Mouse (Mus musculus) forebrain, embryonic 14.5 days (tissue): ENCODE measurements around the gene Eng. TPM values are rescaled to one million over a fixed set of nuclear protein-coding genes. Genes with fewer than 3 reads are reported as not detected.
A peak's percentile ranks its signal among the peaks of the same experiment; 100 is the strongest.

ENCODE experiments used
- ATAC-seq: fragments of 200-750 bp; cut with Nextera tagmentation; 2 replicates; pipeline ENCODE4 v1.8.0; 2017; ENCODE audit warnings: mild to moderate bottlenecking, moderate library complexity
- DNase-seq: peaks from one replicate; pipeline ENCODE4 v3.0.0-alpha.2; 2015; ENCODE audit warnings: low spot score
- H3K27ac ChIP-seq: fragments of 300-500 bp; sonication (generic); 2 replicates; pipeline ENCODE4 v1.5.1; 2014; ENCODE audit warnings: low read depth, mild to moderate bottlenecking, control low read depth, low read length, moderate library complexity
- H3K27me3 ChIP-seq: fragments of 300-500 bp; sonication (generic); replicated peaks from 2 replicates; pipeline ENCODE4 v1.6.1; 2014; ENCODE audit warnings: low read length, control low read depth, mixed read lengths; ENCODE audit not compliant: control insufficient read depth, insufficient read depth
- H3K36me3 ChIP-seq: fragments of 300-500 bp; sonication (generic); 2 replicates; pipeline ENCODE4 v1.6.1; 2014; ENCODE audit warnings: low read length, control low read depth; ENCODE audit not compliant: control insufficient read depth, insufficient read depth
- H3K4me1 ChIP-seq: fragments of 300-500 bp; sonication (generic); 2 replicates; pipeline ENCODE4 v1.6.1; 2014; ENCODE audit warnings: antibody characterized with exemption, low read length, control low read depth; ENCODE audit not compliant: control insufficient read depth, insufficient read depth
- H3K4me2 ChIP-seq: fragments of 300-500 bp; sonication (generic); 2 replicates; pipeline ENCODE4 v1.6.1; 2014; ENCODE audit warnings: mild to moderate bottlenecking, control low read depth, low read length
- H3K4me3 ChIP-seq: fragments of 300-500 bp; sonication (generic); 2 replicates; pipeline ENCODE4 v1.5.1; 2014; ENCODE audit warnings: low read depth, low read length, control low read depth
- H3K9ac ChIP-seq: fragments of 300-500 bp; sonication (generic); 2 replicates; pipeline ENCODE4 v1.6.1; 2014; ENCODE audit warnings: mild to moderate bottlenecking, low read length, control low read depth, moderate library complexity
- H3K9me3 ChIP-seq: fragments of 300-500 bp; sonication (generic); replicated peaks from 2 replicates; pipeline ENCODE4 v1.6.1; 2016; ENCODE audit warnings: low read length, control low read depth, mixed read lengths; ENCODE audit not compliant: control insufficient read depth
- WGBS: fragments of 180-500 bp; shearing (Covaris S2); extraction: QIAGEN DNeasy Blood & Tissue Kit; methylation state at CpG from one replicate; pipeline ENCODE4 v1.1.7; 2014; 5-methylcytosine and 5-hydroxymethylcytosine counted together
- polyA plus RNA-seq: library from polyadenylated mRNA; unstranded; fragments of >200 nt; fragmentation: Nextera tagmentation; extraction: Ambion mirVana; gene quantifications from 2 replicates; pipeline ENCODE4 v1.2.1, GENCODE M21; 2014

Eng gene
- polyA plus RNA-seq, 1 experiment from 2014 or later = 15.0 TPM

DNA sequence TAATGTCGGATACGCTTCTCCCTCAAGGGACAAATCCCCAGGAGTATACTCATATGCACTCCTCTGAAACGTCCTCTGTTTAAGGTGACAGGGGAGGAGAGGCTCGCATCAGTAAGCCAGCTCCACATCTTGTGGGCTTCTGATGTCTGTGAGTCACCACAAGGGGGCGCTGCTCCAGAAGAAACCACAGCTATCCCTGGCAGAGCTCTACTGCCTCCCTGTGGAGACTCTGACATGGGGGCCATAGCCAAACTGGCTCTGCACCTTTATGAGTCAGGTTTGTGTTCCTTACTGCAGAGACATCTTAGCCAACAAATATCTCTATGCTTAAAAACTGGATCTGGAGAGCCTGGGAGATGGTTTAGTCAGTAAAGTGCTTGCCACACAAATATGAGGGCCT, 43.0 kb downstream of the Eng start:
- WGBS = 19% methylated on average over 5 of the region's 5 CpGs
- DNase-seq (peak; percentile 90), ATAC-seq (no peak)
- Histone ChIP-seq H3K36me3 (peaks cover 28% of the 10 kb centered on the region), H3K4me1 (peaks cover 6% of the 10 kb centered on the region; the same call in 1 of the 2 replicates), H3K27ac (no peak overlapping the region), H3K4me3 (no peak overlapping the region), H3K9ac (no peak overlapping the region), H3K4me2 (no peak overlapping the region), H3K27me3 (no peaks in the 10 kb centered on the region), H3K9me3 (no peaks in the 10 kb centered on the region)

DNA sequence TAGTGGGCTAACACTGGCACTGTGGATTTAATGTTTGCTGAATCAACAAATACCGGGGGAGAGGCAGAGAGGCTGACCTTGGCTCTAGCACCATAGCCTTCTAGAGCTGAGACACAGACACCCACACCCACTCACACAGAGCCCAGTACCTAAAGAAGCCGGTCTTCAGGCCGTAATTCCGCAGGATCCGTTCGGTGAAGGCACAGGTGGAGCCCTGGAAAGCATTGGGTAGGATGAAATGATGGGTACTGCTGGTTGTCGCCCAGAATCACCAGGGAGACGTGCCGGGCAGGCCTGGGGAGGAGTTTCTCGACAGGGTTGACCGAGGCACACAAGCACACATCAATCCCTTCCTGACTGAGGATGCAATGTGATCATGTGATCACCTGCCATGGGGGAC, 44.6 kb downstream of the Eng start:
- no peaks in the 10 kb centered on the region for H3K27me3 ChIP-seq
- peaks cover 6% of the 10 kb centered on the region; the same call in 1 of the 2 replicates for H3K4me1 ChIP-seq
- no peak for ATAC-seq
- no peak overlapping the region for H3K4me2 ChIP-seq
- 89% methylated on average over 11 of the region's 11 CpGs for WGBS
- no peak for DNase-seq
- H3K4me3 ChIP-seq = no peak overlapping the region
- no peak overlapping the region for H3K9ac ChIP-seq
- peaks cover 12% of the 10 kb centered on the region for H3K36me3 ChIP-seq
- H3K27ac ChIP-seq = no peak overlapping the region
- no peaks in the 10 kb centered on the region for H3K9me3 ChIP-seq

DNA sequence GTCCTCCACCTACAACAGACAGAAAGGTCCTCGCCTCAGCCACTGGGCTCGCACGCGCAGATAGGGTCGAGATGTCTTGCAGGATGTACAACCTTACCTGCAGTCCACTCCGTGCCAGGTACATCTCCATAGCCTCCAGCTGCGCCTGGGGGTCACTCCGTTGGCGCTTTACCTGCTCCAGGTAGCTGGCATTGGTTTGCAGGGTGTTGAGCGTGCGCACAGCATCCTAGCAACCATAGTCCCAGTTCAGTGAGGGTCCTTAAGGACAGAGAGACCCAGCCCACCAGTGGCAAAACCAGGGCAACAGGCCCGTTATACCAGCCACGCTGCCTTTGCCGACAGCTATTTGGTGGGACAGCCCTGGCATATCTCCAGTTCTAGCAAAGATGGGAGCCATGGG, 46.1 kb downstream of the Eng start:
- Histone ChIP-seq H3K4me2 (no peak overlapping the region), H3K9me3 (no peaks in the 10 kb centered on the region), H3K36me3 (peaks cover 3% of the 10 kb centered on the region; the same call in 1 of the 2 replicates), H3K9ac (no peak overlapping the region), H3K4me3 (no peak overlapping the region), H3K4me1 (peaks cover 6% of the 10 kb centered on the region; the same call in 1 of the 2 replicates), H3K27me3 (no peaks in the 10 kb centered on the region), H3K27ac (no peak overlapping the region)
- ATAC-seq = no peak
- no peak for DNase-seq
- WGBS = 91% methylated on average over 14 of the region's 14 CpGs

DNA sequence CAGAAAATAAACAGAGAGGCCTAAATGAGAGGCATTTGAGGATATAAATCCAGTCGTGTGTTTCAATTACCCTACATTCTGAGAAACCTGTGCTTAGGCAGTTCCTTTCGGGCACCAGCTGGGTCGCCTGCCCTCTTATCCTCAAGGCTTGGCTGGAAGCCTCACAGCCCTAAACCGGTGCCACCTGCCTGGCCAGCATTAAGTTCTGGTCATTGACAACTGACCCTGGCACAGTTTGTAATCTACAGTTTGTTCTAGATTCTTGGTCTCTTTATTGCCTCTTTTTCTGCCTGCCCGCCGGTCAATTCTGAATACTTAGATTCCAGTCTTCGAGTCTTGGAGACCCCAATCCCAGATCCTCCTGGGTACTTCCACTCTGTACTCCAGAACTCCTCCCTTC, 46.9 kb downstream of the Eng start:
- H3K27ac ChIP-seq = no peak overlapping the region
- H3K4me3 ChIP-seq = peak overlapping the region; percentile 71
- peak overlapping the region; percentile 87 for H3K9ac ChIP-seq
- no peaks in the 10 kb centered on the region for H3K36me3 ChIP-seq
- WGBS = 17% methylated on average over 7 of the region's 7 CpGs
- no peaks in the 10 kb centered on the region for H3K27me3 ChIP-seq
- peak overlapping the region; percentile 90 for H3K4me2 ChIP-seq
- H3K4me1 ChIP-seq = peaks cover 6% of the 10 kb centered on the region; the same call in 1 of the 2 replicates
- DNase-seq (no peak), ATAC-seq (no peak)
- H3K9me3 ChIP-seq = no peaks in the 10 kb centered on the region

DNA sequence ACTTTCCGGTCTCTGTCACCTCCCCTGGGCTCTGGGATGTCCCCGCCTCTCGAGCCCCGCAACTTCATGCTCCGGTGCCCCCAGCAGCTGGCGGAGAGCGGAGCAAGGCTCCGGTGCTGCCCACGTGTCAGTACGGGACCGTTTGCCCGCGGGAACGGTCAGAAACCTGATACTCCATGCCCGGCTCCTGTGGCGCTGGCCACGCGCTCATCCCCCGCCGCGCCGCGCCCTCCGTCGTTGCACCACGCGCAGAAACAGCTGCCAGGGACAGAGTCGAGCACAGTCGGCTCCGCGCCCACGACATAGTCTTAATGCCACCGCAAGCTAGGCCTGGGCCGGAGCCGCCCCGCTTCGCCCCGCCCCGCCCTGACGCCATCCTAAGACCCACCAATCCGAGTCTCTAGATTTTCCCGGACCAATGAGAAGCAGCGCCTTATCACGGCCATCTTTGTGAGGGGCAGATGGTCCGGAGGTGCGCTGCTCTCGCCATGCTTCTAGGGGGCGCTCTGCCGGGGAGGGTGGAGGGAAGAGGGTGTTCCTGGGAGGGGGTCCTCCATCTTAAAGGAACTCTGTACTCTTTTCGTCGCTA, 47.5 kb downstream of the Eng start:
- H3K27ac ChIP-seq = peak overlapping the region; percentile 70
- H3K36me3 ChIP-seq = no peaks in the 10 kb centered on the region
- H3K4me2 ChIP-seq = peak overlapping the region; percentile 90
- H3K27me3 ChIP-seq = no peaks in the 10 kb centered on the region
- peaks cover 6% of the 10 kb centered on the region; the same call in 1 of the 2 replicates for H3K4me1 ChIP-seq
- under 1% methylated on average over 51 of the region's 51 CpGs for whole genome bisulfite sequencing
- peak; percentile 100 for ATAC-seq
- no peaks in the 10 kb centered on the region for H3K9me3 ChIP-seq
- H3K4me3 ChIP-seq = peak overlapping the region; percentile 71
- DNase-seq = peak; percentile 99
- H3K9ac ChIP-seq = peak overlapping the region; percentile 87

DNA sequence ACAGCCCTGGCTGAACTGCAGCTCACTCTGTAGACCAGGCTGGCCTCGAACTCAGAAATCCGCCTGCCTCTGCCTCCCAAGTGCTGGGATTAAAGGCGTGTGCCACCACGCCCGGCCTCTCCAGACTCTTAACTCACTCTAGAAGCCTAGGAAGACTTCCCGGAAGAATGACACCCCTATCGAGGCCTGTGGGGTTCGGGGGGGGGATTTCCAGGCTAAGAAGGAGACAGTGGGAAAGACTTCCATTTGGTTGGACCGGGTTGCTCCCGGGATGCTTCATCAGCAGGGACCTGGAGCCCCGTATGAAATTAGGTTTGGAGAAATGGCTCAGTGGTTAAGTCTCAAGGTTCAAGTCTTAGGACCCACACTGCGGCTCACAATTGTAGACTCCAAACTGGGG, 48.3 kb downstream of the Eng start:
- Histone ChIP-seq H3K4me3 (peak overlapping the region; percentile 71; the same call in 1 of the 2 replicates), H3K27ac (no peak overlapping the region), H3K4me1 (peaks cover 6% of the 10 kb centered on the region; the same call in 1 of the 2 replicates), H3K27me3 (no peaks in the 10 kb centered on the region), H3K9me3 (no peaks in the 10 kb centered on the region), H3K36me3 (no peaks in the 10 kb centered on the region), H3K9ac (peak overlapping the region; percentile 57; the same call in 1 of the 2 replicates), H3K4me2 (peak overlapping the region; percentile 90)
- DNase-seq (no peak), ATAC-seq (no peak)
- 89% methylated on average over 12 of the region's 12 CpGs for whole genome bisulfite sequencing

DNA sequence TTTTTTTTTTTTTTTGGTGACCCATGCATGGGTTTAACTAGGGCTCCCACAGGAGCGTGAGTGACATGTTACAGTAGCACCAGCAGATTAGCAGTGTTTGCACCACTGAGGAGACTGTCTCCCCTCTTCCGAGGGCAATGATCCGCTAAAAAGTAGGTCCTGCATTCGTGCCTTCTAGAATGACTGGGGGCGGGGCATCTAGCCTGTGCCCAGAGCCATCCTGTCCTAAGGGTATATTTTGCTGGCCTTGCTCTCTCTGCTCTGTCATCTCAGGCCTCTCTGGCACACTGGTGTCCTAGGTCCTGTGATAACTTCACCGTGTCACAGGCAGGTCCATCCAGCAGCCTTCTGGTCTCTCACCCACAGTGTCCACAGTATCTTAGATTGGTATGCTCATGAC, 53.3 kb downstream of the Eng start:
- DNase-seq = no peak
- Histone ChIP-seq H3K9me3 (no peaks in the 10 kb centered on the region), H3K27me3 (no peaks in the 10 kb centered on the region), H3K4me2 (no peak overlapping the region), H3K9ac (no peak overlapping the region), H3K4me1 (no peaks in the 10 kb centered on the region), H3K27ac (no peak overlapping the region), H3K4me3 (no peak overlapping the region), H3K36me3 (peaks cover 23% of the 10 kb centered on the region)
- ATAC-seq = no peak
- WGBS = 91% methylated on average over 6 of the region's 6 CpGs

DNA sequence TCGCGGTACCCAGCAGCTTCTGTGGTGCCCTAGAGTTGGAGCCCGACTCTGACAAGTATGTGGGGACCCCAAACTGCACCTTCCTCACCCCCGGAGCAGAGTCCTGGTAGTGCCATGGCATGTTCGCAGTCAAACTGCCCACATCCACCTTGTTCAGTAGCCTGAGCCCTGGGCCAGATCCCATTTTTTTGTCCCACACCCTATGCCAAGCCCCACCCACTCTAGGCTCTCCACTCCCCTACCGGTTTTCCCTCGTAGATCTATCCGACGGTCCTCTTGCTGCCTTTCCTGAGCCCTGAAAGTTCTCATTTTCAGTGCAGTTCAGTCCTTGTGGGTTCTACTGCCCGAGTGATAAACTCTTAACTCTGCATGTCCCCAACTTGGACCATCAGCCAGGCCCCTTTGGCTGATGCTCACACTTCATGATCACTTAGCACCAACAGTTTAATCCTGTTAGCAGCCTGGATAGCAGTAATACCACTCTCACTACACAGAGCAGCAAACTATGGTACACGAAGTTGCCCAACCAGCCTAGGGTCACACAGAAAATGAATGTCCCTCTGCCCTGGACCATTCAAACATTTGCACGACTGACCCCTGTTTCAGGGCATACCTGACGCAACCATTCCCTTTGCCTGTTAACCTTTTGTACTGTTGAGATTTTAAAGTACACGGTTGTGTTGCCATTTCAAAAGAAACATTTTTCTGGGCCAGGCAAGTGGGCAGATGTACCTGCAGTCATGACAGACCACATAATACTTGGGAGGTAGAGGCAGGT, 54.8 kb downstream of the Eng start:
- ATAC-seq (no peak), DNase-seq (no peak)
- Histone ChIP-seq H3K4me3 (no peak overlapping the region), H3K9me3 (no peaks in the 10 kb centered on the region), H3K4me2 (no peak overlapping the region), H3K36me3 (peaks cover 36% of the 10 kb centered on the region), H3K27ac (no peak overlapping the region), H3K9ac (no peak overlapping the region), H3K27me3 (no peaks in the 10 kb centered on the region), H3K4me1 (no peaks in the 10 kb centered on the region)
- WGBS = 89% methylated on average over 14 of the region's 14 CpGs

DNA sequence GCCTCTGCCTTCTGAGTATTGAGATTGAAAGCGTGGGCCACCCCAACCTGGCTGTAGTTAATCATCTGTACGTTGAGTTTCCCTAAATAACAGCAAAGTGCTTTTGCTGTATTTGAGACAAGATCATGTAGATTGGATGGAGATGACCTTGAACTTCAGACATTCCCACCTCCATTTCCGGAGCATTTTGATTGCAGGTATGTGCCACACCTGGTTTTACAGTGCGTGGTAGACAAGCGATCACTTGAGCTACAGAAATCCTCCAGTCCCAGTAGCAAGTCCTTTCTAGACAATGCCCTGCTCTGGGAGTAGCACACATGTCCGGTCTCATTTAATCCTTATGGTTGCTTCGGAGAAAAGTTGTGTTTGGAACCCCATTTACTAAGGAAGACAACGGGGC, 56.7 kb downstream of the Eng start:
- no peaks in the 10 kb centered on the region for H3K27me3 ChIP-seq
- ATAC-seq (no peak), DNase-seq (no peak)
- WGBS = 93% methylated on average over 8 of the region's 8 CpGs
- H3K4me2 ChIP-seq = no peak overlapping the region
- H3K4me3 ChIP-seq = no peak overlapping the region
- H3K9ac ChIP-seq = no peak overlapping the region
- H3K4me1 ChIP-seq = no peaks in the 10 kb centered on the region
- peaks cover 55% of the 10 kb centered on the region for H3K36me3 ChIP-seq
- no peaks in the 10 kb centered on the region for H3K9me3 ChIP-seq
- no peak overlapping the region for H3K27ac ChIP-seq
